Mouse (Mus musculus) heart, adult 2 months (tissue): ENCODE data around the gene Klhdc9. TPM values are rescaled to one million over a fixed set of nuclear protein-coding genes. Genes with fewer than 3 reads are reported as not detected.
A peak's percentile ranks its signal among the peaks of the same experiment; 100 is the strongest.

Experiments
- DNase-seq, 2 experiments: peaks; one replicate each; pipeline ENCODE4 v3.0.0; 2021
- H3K27ac ChIP-seq: fragments of 200-600 bp; 2 replicates; pipeline ENCODE4 v1.8.1; 2022
- H3K27me3 ChIP-seq: fragments of 200-500 bp; 2 replicates; pipeline ENCODE4 v1.6.1; 2012; ENCODE audit warnings: mild to moderate bottlenecking, low read length, inconsistent platforms, mixed read lengths; ENCODE audit not compliant: control insufficient read depth, insufficient read depth
- H3K36me3 ChIP-seq: fragments of 200-500 bp; 2 replicates; pipeline ENCODE4 v1.6.1; 2012; ENCODE audit warnings: low read length, inconsistent platforms; ENCODE audit not compliant: control insufficient read depth, insufficient read depth
- H3K4me1 ChIP-seq: fragments of 200-500 bp; 2 replicates; pipeline ENCODE4 v1.6.1; 2011; ENCODE audit warnings: low read length; ENCODE audit not compliant: control insufficient read depth, insufficient read depth
- H3K4me3 ChIP-seq: fragments of 200-600 bp; 2 replicates; pipeline ENCODE4 v1.8.1; 2022
- H3K79me2 ChIP-seq: fragments of 200-500 bp; replicated peaks from 2 replicates; pipeline ENCODE4 v1.6.1; 2012; ENCODE audit warnings: mild to moderate bottlenecking, inconsistent platforms, low read length, moderate library complexity, mixed read lengths; ENCODE audit not compliant: control insufficient read depth, insufficient read depth
- H3K9ac ChIP-seq: fragments of 200-500 bp; 2 replicates; pipeline ENCODE4 v1.6.1; 2012; ENCODE audit warnings: low read depth, mild to moderate bottlenecking, control low read depth, inconsistent platforms, low read length, mixed read lengths
- CTCF ChIP-seq: fragments of 200-600 bp; IDR thresholded peaks from 2 replicates; pipeline ENCODE4 v1.8.1; 2022; ENCODE audit warnings: antibody characterized with exemption, mild to moderate bottlenecking, moderate library complexity
- EP300 ChIP-seq: fragments of 200-500 bp; IDR thresholded peaks from 2 replicates; pipeline ENCODE4 v1.6.1; 2011; ENCODE audit warnings: low read depth, low read length, control low read depth; ENCODE audit not compliant: insufficient read depth
- POLR2A ChIP-seq: fragments of 200-500 bp; IDR thresholded peaks from 2 replicates; pipeline ENCODE4 v1.6.1; 2011; ENCODE audit warnings: mild to moderate bottlenecking, low read depth, low read length, control low read depth; ENCODE audit not compliant: insufficient read depth
- WGBS: fragments of 180-500 bp; shearing (Covaris S2); methylation state at CpG from one replicate; pipeline ENCODE4 v1.1.7; 2018; 5-methylcytosine and 5-hydroxymethylcytosine counted together
- intact Hi-C: fragments of 180-260 bp; cut with DNase I; formaldehyde crosslinking; loops from one replicate; pipeline ENCODE4 v1.15.1; 2025
- polyA plus RNA-seq: library from polyadenylated mRNA; depleted of rRNA; stranded (reverse); fragments of >200 nt; gene quantifications from 2 replicates; pipeline ENCODE4 v1.2.3, GENCODE M21; 2012
- total RNA-seq, 2 experiments: library from RNA; stranded (reverse); gene quantifications; 2 replicates each; pipeline ENCODE4 v1.2.3; 2021

Klhdc9 gene
- total and polyA plus RNA-seq, 3 experiments: 0.16 to 0.25 TPM; not detected in 1

DNA sequence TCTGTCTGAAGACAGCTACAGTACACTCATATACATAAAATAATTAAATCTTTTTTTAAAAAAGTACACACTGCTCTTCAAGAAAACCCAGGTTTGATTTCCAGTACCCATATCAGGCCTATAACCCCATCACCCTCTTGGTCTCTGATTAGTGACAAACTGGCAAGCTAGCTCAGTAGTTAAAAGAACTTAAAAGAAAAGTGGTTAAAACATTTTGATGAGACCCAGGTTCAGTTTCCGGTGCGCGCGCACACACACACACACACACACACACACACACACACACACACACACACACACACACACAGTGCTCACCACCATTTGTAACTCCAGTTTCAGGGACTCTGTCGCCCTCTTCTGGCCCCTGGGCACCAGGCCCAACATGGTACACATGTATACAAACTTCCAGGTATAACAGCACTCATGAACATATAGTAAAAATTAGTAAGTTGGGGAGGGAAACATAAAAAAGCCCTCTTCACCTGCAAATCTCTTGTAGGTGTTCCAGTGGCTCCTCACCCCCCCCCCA is 4.7 kb downstream of the Klhdc9 start:
- H3K27ac ChIP-seq: no peak overlapping the region
- no peaks in the 10 kb centered on the region for H3K4me1 ChIP-seq
- H3K9ac ChIP-seq: no peak overlapping the region
- WGBS: 76% methylated on average over 5 of the region's 5 CpGs
- intact Hi-C loops: loop anchor here (2.0 to 5.0 kb wide), 2 partner anchors 33 to 239 kb away; no protein-coding TSS in a partner anchor
- H3K4me3 ChIP-seq: no peak overlapping the region
- H3K79me2 ChIP-seq: no peaks in the 10 kb centered on the region; the same call in 1 of the 2 replicates
- H3K27me3 ChIP-seq: no peaks in the 10 kb centered on the region
- no peak for DNase-seq
- no peaks in the 10 kb centered on the region for H3K36me3 ChIP-seq
- TF ChIP-seq EP300 (no peak), CTCF (peak; percentile 48)

DNA sequence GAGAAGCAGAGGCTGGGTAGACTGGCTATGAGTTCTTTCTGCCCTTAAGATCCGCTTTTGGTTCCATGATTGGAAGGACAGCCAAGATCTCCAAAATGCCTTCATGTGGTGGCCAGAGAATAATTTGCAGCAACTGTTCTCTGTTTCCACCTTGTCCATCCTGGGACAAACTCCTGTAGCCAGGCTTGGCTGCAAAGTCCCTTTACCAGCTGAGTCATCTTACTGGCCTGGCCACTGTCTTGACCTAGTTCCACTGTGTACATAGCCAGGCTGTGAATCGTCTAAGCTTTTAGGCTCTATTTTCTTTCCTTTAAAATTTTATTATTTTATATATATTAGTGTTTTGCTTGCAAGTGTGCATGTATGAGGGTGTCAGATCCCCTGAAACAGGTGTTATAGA is 11.4 kb downstream of the Klhdc9 start:
- no peak for DNase-seq
- H3K27me3 ChIP-seq: no peaks in the 10 kb centered on the region
- WGBS: 63% methylated on average over 2 of the region's 2 CpGs

DNA sequence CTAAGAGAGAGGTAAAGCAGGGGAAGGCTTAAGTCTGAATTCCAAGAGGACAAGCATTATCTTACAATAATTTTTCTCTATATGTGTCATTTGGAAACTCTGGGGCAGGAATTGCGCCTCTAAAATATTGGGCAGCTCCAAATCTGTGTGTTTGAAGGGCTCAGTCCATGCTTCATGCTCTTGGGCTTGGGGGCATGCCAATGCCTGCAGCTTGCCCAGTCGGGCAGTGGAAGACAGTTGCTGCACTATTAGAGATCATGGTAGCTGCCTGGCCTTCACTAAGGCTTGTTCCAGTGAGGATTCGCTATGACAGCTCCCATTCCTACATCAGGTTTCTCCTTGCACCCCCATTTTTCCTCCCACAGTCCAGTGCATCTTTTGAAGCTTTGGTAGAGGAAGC is 11.9 kb downstream of the Klhdc9 start:
- WGBS: 65% methylated on average over 3 of the region's 3 CpGs
- Histone ChIP-seq H3K4me3 (no peak overlapping the region), H3K36me3 (0 out of 2 replicates have a peak, but pooled peaks cover 8% of the 10 kb centered on the region), H3K27ac (no peak overlapping the region), H3K79me2 (peaks cover 8% of the 10 kb centered on the region), H3K27me3 (no peaks in the 10 kb centered on the region), H3K4me1 (peaks cover 9% of the 10 kb centered on the region), H3K9ac (no peak overlapping the region)
- peak in 1 of 2 experiments; percentile 31 for DNase-seq
- TF ChIP-seq POLR2A (no peak), EP300 (no peak), CTCF (no peak)
- intact Hi-C loops: no loop called here

More for the DNA sequence above, 11.4 kb downstream of the Klhdc9 start:
- Histone ChIP-seq H3K4me3 (no peak overlapping the region), H3K9ac (no peak overlapping the region), H3K79me2 (peaks cover 8% of the 10 kb centered on the region), H3K4me1 (peaks cover 9% of the 10 kb centered on the region), H3K36me3 (0 out of 2 replicates have a peak, but pooled peaks cover 8% of the 10 kb centered on the region), H3K27ac (no peak overlapping the region)
- intact Hi-C loops: no loop called here
- TF ChIP-seq EP300 (no peak), CTCF (no peak), POLR2A (no peak)

DNA sequence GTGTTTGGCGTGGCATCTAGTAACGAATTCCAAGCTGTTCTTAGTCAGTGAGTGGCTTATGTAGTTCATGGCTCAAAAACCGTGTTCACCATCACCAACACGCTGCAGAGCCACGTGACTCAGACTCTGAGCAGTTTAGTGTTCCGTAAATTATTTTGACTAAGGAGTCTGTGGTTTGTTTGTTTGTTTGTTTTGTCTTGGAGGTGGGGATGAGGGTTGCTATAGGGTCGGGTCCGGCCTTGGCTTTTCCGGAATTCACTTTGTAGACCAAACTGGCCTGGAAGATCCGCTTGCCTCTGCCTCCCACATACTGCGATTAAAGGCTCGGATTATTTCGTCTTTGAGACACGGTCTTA is 14.5 kb downstream of the Klhdc9 start:
- DNase-seq: no peak
- Histone ChIP-seq H3K27me3 (no peaks in the 10 kb centered on the region), H3K4me1 (peaks cover 9% of the 10 kb centered on the region), H3K36me3 (0 out of 2 replicates have a peak, but pooled peaks cover 8% of the 10 kb centered on the region), H3K27ac (peak overlapping the region; percentile 83), H3K4me3 (peak overlapping the region; percentile 99), H3K79me2 (peaks cover 8% of the 10 kb centered on the region), H3K9ac (peak overlapping the region; percentile 83)
- TF ChIP-seq CTCF (no peak), EP300 (no peak), POLR2A (no peak)
- intact Hi-C loops: no loop called here
- 2% methylated on average over 14 of the region's 14 CpGs for WGBS

DNA sequence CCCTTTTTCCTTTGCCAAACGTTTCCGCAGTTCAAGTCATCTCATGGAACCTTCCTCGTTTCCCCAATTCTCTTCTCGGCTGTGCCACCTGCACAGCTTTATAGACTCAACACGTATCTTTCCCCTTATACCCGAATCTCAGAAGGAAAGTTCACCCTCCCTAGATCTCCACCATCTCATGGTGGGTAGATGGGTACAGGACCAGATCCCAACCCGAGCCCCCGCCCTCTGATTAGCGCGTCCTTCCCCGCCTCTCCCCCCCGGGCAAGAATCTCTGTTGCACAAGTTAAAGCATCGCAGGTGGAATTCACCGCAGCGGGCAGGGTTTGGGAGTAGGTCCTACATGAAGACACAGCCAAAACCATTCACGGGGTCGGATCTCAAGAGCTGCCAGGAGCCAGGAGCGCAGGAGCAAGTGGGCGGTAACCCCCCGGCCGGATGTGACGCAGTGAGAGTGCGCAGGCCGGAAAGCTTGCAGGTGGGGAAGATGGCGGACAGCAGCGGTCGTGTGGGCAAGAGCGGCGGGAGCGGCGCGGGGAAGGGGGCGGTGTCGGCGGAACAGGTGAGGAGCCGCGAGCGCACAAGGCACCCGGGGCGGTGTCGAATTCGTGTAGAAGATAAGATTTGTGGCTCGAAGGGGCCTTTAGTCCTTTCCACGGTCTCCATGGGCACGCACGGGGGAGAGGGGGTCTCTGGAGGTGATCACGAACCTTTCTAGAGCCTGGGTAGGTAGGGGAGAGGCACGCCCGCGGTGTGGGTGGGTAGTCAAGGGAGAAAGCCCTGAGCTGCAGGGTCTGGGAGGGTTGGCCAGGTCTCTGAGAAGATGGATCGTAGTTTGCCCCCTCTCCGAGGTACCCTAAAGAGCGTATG is 15.1 kb downstream of the Klhdc9 start, which contains the start of the genes Nit1 and Pfdn2:
TSS of gene Nit1 (minus strand) at position 422 of the 870 bp plus-strand sequence.
TSS of gene Pfdn2 (plus strand) at position 446 of the 870 bp plus-strand sequence.
- intact Hi-C loops: loop anchor here (1.0 kb wide), 1 partner anchor 16 kb away; the partner anchor contains the start of gene Dedd
- under 1% methylated on average over 53 of the region's 53 CpGs for WGBS
- Histone ChIP-seq H3K36me3 (0 out of 2 replicates have a peak, but pooled peaks cover 8% of the 10 kb centered on the region), H3K27me3 (no peaks in the 10 kb centered on the region), H3K4me3 (peak within 1 kb of the TSS; percentile 99), H3K79me2 (peaks cover 5% of the 10 kb centered on the region), H3K27ac (peak within 1 kb of the TSS; percentile 83), H3K9ac (peak within 1 kb of the TSS; percentile 83), H3K4me1 (peaks cover 9% of the 10 kb centered on the region)
- TF ChIP-seq EP300 (peak; percentile 78; the same call in 1 of the 2 replicates), CTCF (no peak), POLR2A (peak; percentile 87)
- DNase-seq: peak; percentile 91 to 93
